Mouse (Mus musculus) neural tube, embryonic 10.5 days (tissue): ENCODE measurements around the gene Vav1.
"Not testable (repeated sequence)": the region's sequence is repeated elsewhere in the genome, so short reads cannot be mapped to it uniquely, and the experiment has no call there.

Source experiments
- DNase-seq: peaks from one replicate; pipeline ENCODE4 v3.0.0-alpha.2; 2017; ENCODE audit warnings: low spot score; ENCODE audit errors: extremely low spot score

Vav1 gene

DNA sequence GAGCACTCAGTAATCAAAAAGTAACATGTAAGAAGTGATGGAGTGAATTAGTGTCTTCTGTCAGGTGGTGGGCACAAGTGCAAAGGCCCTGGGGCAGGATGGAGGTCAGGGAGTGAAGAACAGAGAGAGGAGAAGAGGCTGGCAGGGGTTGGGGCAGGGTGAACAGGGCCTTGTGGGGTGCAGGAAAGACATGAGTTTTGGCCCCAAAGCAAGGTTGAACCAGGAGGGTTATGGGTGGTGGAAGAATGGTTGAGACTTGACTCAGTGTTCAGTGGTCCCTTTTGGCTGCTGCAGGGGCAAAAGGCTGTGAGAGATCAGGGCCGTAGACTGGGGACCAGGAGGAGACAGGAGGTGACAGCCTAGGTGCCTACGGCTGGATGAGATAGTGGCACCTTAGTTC, 363 bp upstream of the Vav1 start:
- no peak for DNase-seq

DNA sequence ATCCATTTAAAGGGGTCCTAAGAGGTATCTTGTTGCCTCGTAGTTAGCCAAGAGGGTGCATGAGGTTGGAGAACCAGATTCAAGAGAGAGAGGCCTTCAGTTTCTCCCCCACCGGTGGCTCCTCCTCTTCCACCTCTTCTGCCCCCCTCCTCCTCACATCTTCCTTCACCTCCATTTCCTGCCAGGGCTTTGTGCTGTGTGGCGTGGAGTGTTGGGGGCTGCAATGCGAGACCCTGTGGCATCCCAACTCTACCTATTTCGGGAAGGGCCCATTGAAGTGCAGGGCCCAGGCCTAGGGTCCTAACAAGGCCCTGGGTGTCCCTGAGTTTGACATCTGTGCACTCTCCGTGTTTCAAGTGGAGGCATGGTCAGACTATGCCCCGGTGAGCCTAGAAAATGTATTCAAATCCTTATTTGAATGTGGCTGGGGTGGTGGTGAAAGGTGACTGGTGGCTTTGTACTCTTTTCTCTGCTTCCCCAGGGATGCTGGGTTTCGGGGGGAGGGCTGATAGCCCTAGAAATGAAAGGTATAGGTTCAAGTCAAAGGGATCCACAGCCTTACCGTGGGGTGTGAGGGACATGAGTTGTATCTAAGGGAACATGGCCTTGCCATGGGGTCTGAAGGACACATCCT, 808 bp downstream of the Vav1 start:
- no peak for DNase-seq

DNA sequence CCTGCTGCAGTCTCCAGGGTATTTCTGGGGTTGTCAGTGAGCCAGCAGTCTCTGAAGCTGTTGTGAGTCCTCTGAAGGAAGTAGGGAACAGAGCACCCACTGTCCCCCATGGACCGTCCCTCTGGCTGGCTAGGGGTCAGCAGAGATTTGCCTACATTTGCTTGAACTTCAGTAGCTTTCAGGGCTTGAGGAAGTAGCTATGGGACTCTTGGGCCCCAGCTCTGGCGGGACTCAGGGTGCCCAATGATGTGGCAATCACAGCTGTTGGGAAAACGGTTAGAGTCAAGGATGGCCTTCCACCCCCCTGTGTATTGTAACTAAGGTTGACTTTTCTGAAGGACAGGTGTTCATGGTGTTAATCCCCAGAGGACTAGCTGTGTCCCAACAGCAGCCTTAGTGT, 1.5 kb downstream of the Vav1 start:
- no peak for DNase-seq

DNA sequence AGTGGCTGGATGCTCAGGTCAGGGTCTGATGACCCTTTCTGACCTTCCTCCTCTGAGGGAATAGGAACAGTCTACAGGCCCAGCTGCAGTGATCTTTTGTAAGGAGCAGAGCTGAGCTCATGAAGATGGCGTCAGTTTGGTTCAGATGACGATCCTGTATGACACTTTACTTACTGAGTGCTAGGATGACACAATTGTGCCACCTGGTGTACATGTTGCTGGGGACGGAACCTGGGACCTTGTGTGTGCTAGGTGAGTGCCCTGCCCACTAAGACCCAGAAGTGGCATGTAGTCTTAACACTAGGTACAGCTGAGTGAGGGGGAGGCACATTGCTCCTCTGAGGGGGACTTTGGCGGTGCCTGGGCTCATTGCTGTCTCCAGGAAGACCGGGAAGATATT, 5.0 kb downstream of the Vav1 start:
- no peak for DNase-seq

DNA sequence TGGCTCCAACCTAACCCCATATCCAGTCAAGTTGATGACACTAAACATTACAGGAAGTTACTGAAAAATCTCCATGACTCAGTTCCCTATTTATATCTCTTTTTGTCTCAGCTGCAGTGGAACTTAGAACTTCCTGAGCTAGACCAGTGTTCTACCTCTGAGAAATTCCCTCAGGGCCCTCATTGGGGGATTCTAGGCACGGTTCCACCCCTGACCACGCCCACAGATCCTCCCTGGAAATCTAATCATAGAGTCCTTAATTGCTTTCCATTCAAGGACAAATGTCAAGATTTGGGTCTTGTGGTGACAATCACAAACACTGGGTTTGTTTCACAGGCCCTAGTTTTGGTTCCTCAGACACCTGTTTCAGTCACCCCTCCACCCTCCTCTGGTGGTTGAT, 6.2 kb downstream of the Vav1 start:
- DNase-seq: no peak

DNA sequence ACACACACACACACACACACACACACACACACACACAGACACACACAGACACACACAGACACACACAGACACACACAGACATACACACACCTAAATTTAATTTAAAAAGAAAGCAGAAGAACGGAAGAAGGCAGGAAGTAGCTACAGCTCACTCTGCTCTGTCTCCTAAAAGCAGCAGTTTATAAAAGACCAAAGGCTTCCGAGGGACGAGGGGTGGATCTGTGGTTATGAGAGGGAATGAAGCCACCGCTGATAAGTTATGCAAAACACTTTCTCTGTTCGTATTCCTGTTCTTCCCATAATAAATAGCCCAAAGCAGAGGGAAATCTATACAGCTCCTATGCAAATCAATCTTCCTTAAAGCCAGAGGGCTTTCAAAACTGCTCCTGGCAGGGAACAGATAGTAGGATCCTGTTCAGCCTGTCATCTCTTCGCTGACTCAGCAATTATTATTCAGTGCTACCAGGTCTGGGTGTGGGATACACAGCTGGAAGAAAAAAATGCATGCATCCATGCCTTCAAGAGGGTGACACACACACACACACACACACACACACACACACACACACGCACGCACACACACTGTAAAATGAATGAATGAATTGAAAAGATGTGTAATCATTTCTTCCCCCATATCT, 7.9 kb downstream of the Vav1 start:
- no peak for DNase-seq

DNA sequence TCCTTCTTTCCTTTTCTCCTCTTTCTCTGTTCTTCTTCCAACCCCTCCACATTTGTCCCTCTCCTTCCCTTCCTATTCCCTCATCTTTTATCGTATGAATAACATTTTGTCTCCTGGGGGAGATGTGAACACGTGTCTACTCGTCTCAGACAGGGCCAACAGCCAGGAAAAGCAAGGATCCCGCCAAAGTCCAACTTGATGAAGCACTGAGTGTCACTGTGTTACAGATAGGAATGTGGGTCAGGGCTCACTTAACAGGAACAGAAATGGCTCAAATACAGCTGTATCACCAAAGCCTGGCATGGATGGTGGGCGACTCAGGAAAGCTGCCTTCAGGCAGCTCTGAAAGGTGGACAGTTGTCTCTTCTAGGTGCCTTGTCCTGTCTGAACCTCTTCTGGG, 10.4 kb downstream of the Vav1 start:
- DNase-seq: no peak

DNA sequence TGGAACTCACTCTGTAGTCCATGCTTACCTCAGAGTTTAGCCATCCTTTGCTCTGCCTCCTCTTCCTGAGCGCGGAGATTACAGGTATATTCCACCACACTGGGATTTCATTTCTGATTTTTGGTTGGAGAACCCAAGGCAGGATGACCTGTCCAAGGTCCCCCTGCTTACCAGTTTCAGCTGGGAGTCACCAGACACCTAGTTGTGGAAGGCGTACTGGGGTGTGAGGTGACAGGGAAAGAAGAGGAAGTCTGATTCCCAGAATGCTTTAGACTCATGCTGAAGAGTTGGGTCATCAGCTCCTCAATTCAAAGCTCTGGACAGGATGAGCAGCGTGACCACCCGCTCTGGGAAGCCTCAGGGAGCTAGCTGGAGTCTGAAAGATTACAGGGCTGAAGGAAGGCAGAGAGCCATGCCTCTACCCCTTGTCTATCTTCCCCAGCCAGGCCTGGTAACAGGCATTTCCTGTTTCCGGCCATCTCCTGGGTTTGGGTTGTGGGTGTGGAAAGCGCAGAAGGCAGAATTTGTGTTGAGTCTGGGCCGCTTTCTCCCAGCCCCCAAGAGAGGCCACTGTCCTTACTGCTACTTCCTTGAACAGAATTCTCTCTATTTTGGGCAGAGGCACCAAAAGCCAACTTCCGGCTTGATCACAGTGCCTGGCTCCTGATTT, 11.2 kb downstream of the Vav1 start:
- DNase-seq: no peak

DNA sequence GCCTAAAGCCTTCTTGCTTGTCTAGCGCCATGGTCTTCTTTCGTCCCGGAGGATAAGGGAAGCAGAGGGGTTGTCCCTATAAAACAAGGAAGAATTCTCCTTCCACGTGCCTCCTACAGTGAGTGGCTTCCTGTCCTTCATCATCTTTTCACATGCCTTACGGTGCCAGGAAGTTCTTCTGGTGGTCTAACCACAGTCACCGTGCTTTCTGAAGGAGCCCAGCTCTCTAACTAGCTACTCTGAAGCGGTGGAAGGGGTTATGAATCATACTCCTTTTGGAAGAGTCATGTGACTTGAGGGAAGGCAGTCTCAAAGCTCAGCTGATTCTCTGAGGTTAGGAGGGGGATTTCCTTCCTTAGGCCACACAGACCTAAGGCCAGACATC, 11.8 kb downstream of the Vav1 start:
- no peak for DNase-seq

DNA sequence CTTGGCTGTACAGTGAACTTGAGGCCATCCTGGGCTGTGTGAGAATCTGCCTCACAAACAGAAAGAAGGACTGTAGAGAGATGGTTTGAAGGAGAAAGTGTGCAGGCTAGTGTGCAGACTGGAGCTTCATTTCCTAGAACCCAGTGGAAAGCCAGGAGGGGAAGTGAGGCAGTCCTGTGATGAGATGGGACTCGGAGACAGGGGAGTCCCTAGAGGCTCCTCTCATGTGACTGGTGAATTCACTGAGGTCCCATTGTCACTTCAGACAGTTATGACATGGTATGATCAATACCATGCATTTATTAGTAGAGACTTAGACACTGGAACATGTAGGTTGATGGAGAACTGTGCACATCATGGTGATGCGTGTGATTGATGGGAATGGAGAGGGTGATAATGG, 13.4 kb downstream of the Vav1 start:
- DNase-seq: no peak

DNA sequence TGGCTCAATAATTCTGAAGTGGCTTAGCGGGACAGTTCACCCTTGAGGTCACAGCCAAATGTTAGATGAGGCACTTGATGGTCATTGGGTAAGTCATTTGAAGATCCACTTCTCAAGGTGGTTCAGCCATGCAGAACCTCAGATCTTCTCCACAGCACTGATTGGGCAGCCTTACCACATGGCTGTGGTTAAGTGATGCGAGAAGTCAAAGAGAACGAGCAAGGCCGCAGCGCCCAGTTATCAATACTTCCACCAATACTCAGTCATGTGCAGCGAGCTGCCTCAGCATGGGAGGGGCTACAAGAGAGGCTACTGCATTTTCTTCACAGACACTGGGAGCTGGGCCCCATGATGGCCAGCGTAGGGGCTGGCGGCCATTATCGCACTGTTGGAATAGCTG, 14.1 kb downstream of the Vav1 start:
- no peak for DNase-seq

DNA sequence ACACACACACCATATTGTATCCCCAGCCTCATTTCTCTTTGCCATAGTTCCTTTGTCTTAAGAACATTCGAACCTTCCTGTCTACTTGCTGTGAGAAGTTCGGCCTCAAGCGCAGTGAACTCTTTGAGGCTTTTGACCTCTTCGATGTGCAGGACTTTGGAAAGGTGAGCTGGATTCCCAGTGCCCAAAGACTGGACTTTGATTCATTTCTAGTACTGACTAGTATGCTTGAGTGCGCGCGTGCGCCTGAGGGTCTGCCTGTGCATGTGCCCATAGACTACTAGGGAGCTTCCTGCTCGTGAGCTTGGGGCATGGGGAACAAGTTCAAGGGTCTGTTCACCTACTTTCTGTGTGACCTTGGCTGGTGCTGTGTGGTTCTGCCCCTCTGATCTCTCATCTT, 17.0 kb downstream of the Vav1 start:
- DNase-seq: no peak

DNA sequence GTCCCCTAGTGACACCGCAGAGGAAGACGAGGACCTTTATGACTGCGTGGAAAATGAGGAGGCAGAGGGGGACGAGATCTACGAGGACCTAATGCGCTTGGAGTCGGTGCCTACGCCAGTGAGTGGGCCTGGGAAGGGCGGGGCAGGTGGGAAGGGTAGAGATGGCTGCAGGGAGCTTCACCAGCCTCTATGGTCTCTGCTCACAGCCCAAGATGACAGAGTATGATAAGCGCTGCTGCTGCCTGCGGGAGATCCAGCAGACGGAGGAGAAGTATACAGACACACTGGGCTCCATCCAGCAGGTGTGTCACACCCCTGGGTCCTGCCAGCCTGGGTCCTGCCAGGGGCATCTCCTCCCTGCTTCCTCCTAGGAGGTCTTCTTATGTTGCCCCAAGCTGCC, 18.1 kb downstream of the Vav1 start:
- DNase-seq: no peak

DNA sequence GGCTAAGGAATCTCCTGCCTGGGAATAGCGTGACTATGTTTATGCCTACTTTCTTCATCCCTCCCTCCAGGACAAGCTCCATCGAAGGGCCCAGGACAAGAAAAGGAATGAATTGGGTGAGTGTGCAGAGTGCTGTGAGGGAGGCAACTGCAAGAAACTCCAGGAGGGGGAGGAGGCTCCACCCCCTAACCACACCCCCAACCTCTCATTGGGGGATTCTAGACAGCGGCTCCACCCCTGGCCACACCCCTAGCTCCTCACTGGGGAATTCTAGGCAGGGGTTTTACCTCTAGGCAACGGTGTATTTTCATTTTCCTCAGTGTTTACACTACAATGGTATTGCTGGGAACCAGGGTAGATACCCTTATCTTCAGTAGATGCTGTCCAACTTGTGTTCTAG, 26.7 kb downstream of the Vav1 start:
- no peak for DNase-seq

DNA sequence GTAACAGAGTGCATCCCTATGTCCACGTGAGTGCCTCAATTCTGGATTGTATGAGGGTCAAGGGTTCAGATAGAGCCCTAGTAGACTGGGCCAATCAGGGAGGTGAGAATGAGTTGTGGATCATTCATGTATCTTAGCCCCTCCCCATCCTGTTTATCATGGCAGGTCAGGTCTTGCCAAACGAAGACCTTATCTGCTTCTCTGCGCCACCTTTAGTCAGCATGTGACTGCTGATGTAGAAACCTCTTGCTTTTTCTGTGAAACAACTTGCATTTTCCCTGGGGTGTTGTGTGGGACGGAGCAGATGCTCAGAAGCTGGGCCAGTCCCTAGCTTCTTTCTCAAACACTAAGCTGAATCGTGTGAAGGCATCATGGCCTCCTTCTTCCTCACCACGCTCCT, 28.2 kb downstream of the Vav1 start:
- no peak for DNase-seq

DNA sequence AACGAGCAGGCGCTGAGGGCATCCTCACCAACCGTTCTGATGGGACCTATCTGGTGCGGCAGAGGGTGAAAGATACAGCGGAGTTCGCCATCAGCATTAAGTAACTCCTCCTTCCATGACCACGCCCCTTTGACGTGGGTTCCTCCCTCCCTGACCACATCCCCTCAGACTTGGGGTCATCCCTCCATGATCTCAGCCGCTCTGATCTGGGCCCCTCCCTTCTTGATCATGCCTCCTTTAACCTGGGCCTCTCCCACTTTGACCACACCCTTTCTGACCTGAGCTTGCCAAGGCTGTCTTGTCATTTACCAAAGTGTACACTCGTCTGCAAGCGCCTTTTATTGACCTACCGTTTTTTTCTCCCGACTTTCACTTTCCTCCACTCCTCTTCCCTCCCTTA, 32.9 kb downstream of the Vav1 start:
- no peak for DNase-seq

DNA sequence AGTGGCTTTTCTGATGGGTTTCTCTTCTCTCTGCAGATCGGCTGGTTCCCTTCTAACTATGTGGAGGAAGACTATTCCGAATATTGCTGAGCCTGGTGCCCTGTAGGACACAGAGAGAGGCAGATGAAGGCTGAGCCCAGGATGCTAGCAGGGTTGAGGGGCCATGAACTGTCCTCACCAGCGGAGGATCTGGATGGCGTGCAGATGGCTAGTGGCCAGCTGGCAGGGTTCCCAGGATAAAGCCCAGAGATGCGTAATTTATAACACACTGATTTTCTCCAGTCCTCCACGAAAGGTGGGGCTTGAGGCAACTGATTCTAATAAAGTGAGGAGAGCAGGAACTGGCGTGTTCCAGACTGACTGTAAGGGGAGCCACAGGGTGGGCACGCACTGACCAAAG, 48.7 kb downstream of the Vav1 start:
- no peak for DNase-seq

DNA sequence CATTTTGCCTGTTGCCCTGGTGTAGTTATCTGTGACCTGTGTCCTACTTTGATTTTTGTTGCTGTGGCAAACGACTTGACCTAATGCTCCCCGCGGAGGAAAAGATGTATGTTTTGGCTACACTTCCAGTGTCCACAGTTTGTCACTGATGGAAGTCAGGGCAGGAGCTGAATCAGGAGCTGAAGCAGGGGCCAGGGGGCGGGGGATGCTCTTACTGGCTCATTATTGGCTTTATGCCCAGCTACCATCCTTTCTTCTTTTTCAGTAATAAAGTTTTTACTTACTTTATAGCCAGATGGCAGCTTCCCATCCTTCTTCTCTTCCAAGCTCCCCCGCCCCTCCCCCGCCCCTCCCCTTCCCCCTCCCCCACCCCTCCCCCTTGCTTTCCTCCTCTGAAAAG, 50.0 kb downstream of the Vav1 start:
- no peak for DNase-seq

DNA sequence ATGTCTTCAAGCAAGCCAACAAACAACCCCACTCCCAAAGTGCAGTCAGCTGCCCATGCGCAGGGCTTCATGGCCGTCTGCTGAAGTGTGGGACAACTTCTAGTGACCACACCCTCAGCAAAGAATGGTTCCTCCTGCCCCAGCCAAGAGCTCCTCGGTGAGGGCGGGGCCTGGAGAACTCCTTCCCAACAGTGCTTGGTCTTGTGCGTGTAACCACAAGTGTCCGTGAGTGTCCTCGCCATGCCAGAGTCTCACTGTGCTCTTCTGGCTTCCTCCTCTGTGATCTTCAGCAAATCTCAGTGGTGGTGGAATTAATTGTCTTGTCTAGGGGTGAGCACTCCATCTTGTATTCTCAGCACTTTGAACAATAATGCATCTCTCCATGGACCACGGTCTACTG, 52.1 kb downstream of the Vav1 start:
- no peak for DNase-seq

DNA sequence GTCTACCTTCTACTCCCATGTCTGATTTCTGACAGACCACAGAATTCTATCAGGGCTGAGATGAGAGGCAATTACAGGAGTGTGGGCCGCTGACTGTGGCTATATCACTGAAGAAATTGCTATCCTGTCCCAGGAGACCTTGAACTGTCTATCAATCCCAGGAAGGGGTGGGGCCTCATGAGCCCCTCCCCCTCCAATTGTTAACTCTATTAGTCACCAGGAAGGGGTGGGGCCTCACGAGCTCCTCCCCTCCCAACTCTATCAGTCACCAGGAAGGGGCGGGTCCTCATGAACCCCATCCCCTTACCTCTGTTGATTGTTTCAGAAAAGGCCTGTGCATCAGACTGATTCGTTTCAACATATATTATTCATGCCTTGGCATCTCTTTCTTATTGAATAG, 53.3 kb downstream of the Vav1 start:
- DNase-seq: no peak

DNA sequence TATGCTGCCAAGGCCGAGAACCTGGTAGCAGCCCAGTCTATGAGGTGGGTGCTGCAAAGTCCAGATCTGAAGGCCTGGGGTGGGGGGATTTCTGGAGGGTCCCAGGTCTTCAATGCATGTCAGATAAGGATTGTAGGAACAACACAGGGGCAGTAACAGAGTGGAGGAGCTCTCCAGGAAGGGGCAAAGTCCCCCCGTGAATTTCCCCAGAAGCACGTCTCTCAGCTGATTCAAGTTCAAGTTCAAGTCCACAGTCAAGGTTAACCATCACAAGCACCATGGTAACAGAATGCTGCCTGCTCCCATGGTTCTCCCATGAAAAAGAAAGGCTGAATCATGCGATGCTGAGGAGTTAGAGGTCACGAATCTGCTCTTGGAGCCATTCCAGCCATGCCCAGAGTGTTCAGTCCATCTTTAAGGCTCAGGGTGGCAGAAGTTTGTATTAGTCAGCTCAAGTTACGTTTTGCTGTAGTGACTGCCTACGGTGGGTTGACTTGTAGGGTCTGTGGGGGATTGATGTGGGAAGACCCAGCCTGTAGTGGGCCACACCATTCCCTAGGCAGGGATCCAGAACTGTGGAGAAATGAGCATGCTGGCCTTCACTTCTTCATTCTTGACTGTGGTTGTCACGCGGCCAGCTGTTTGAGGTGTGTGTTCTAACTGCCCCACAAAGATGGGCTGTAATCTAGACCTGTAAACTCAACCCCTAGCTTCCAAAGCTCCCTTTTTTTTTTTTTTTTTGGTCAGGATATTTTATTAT, 55.3 kb downstream of the Vav1 start:
- no peak for DNase-seq

DNA sequence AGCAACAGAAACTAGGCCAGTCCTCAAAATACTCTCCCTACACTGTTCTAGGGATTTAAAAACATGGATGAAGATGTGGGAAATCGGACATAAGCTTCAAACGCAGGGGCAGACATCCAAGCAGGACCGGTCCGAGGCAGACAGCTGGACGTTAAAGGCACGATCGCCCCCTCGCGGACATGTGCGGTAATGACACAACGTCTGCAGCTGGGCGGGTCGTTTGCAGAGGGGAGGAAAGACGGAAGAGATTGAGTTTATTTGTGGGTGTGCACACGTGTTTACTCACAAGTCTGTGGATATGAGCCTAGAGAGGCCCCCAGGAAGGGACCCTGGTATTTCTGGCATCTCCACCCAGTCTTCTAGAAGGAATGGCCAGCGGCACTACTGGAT, 55.9 kb downstream of the Vav1 start:
- DNase-seq: peak; percentile 91

DNA sequence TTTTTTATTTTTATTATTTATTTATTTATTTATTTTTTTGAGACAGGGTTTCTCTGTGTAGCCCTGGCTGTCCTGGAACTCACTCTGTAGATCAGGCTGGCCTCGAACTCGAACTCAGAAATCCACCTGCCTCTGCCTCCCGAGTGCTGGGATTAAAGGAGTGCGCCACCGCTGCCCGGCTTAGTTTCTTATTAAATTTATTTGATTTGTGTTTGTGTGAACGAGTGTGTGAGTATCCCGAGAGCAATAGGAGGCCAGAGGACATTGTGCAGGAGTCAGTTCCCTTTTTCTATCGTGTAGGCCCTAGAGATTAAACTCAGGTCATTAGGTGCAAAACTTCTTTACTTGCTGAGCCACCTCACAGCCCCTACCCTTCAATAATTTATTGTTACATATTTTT, 56.3 kb downstream of the Vav1 start:
- DNase-seq: not testable (repeated sequence)
